Mouse (Mus musculus) limb, embryonic 15.5 days (tissue): ENCODE results near the gene Ift80. TPM values are rescaled to one million over a fixed set of nuclear protein-coding genes. Genes with fewer than 3 reads are reported as not detected.
"Not testable (repeated sequence)": the region's sequence is repeated elsewhere in the genome, so short reads cannot be mapped to it uniquely, and the experiment has no call there.

ENCODE experiments used
- ATAC-seq: fragments of 200-750 bp; cut with Nextera tagmentation; 2 replicates; pipeline ENCODE4 v1.8.0; 2017; ENCODE audit warnings: low read depth, moderate TSS enrichment; ENCODE audit not compliant: insufficient number of reproducible peaks, low FRiP score, low TSS enrichment
- H3K27ac ChIP-seq: fragments of 300-500 bp; sonication (generic); 2 replicates; pipeline ENCODE4 v1.5.1; 2015; ENCODE audit warnings: moderate library complexity, mild to moderate bottlenecking, inconsistent platforms
- H3K27me3 ChIP-seq: fragments of 300-500 bp; sonication (generic); 2 replicates; pipeline ENCODE4 v1.6.1; 2015; ENCODE audit warnings: inconsistent platforms
- H3K36me3 ChIP-seq: fragments of 300-500 bp; sonication (generic); 2 replicates; pipeline ENCODE4 v1.6.1; 2015; ENCODE audit warnings: inconsistent platforms
- H3K4me1 ChIP-seq: fragments of 300-500 bp; sonication (generic); 2 replicates; pipeline ENCODE4 v1.6.1; 2015; ENCODE audit warnings: inconsistent platforms
- H3K4me2 ChIP-seq: fragments of 300-500 bp; sonication (generic); 2 replicates; pipeline ENCODE4 v1.6.1; 2015; ENCODE audit warnings: mild to moderate bottlenecking, inconsistent platforms
- H3K4me3 ChIP-seq: fragments of 300-500 bp; sonication (generic); 2 replicates; pipeline ENCODE4 v1.5.1; 2015; ENCODE audit warnings: mild to moderate bottlenecking, inconsistent platforms
- H3K9ac ChIP-seq: fragments of 300-500 bp; sonication (generic); 2 replicates; pipeline ENCODE4 v1.6.1; 2015; ENCODE audit warnings: inconsistent platforms
- H3K9me3 ChIP-seq: fragments of 300-500 bp; sonication (generic); 2 replicates; pipeline ENCODE4 v1.6.1; 2016; ENCODE audit warnings: inconsistent platforms
- WGBS: fragments of 180-500 bp; shearing (Covaris S2); methylation state at CpG from one replicate; pipeline ENCODE4 v1.1.7; 2015; 5-methylcytosine and 5-hydroxymethylcytosine counted together
- polyA plus RNA-seq: library from polyadenylated mRNA; unstranded; fragments of >200 nt; fragmentation: Nextera tagmentation; extraction: Ambion mirVana; gene quantifications from 2 replicates; pipeline ENCODE4 v1.2.1, GENCODE M21; 2015

Ift80 gene
- polyA plus RNA-seq, 1 experiment from 2014 or later: 16.7 TPM

- no peak overlapping the region for H3K4me3 ChIP-seq
- WGBS: 60% methylated on average over 2 of the region's 2 CpGs
- ATAC-seq: no peak
- no peak overlapping the region for H3K9ac ChIP-seq
- H3K4me1 ChIP-seq: no peaks in the 10 kb centered on the region
- H3K9me3 ChIP-seq: no peaks in the 10 kb centered on the region
- no peaks in the 10 kb centered on the region for H3K36me3 ChIP-seq
- H3K4me2 ChIP-seq: no peak overlapping the region
- H3K27ac ChIP-seq: no peak overlapping the region
- H3K27me3 ChIP-seq: no peaks in the 10 kb centered on the region
These were observed 99.2 kb downstream of the Ift80 start for GRCm38 (mm10) chr3:68904902-68905778.

GRCm38 (mm10) chr3:68902636-68903035, 101.7 kb downstream of the Ift80 start:
- H3K27ac ChIP-seq, H3K4me3 ChIP-seq, H3K36me3 ChIP-seq, H3K9me3 ChIP-seq, ATAC-seq, H3K4me1 ChIP-seq, H3K9ac ChIP-seq, H3K27me3 ChIP-seq, H3K4me2 ChIP-seq: not testable (repeated sequence)
- 88% methylated on average over 20 of the region's 20 CpGs for WGBS

- peaks cover 5% of the 10 kb centered on the region; the same call in 1 of the 2 replicates for H3K36me3 ChIP-seq
- no peaks in the 10 kb centered on the region for H3K27me3 ChIP-seq
- no peak overlapping the region for H3K9ac ChIP-seq
- ATAC-seq: no peak
- H3K27ac ChIP-seq: no peak overlapping the region
- H3K4me2 ChIP-seq: no peak overlapping the region
- H3K4me1 ChIP-seq: no peaks in the 10 kb centered on the region
- H3K9me3 ChIP-seq: no peaks in the 10 kb centered on the region
- no peak overlapping the region for H3K4me3 ChIP-seq
- WGBS: 84% methylated on average over 5 of the region's 5 CpGs
These were observed 107.2 kb downstream of the Ift80 start for GRCm38 (mm10) chr3:68897154-68897553.

GRCm38 (mm10) chr3:68895426-68895825, 108.9 kb downstream of the Ift80 start:
- Histone ChIP-seq H3K27ac (no peak overlapping the region), H3K9me3 (no peaks in the 10 kb centered on the region), H3K27me3 (no peaks in the 10 kb centered on the region), H3K36me3 (peaks cover 5% of the 10 kb centered on the region; the same call in 1 of the 2 replicates), H3K4me2 (no peak overlapping the region), H3K4me3 (no peak overlapping the region), H3K4me1 (no peaks in the 10 kb centered on the region), H3K9ac (no peak overlapping the region)
- no peak for ATAC-seq
- WGBS: 74% methylated on average over 4 of the region's 4 CpGs

GRCm38 (mm10) chr3:68886845-68887244, 117.5 kb downstream of the Ift80 start:
- no peak overlapping the region for H3K4me2 ChIP-seq
- no peaks in the 10 kb centered on the region for H3K4me1 ChIP-seq
- 89% methylated on average over 5 of the region's 5 CpGs for WGBS
- H3K9me3 ChIP-seq: no peaks in the 10 kb centered on the region
- no peak overlapping the region for H3K27ac ChIP-seq
- H3K36me3 ChIP-seq: no peaks in the 10 kb centered on the region
- H3K27me3 ChIP-seq: no peaks in the 10 kb centered on the region
- H3K9ac ChIP-seq: no peak overlapping the region
- no peak overlapping the region for H3K4me3 ChIP-seq
- no peak for ATAC-seq

GRCm38 (mm10) chr3:68874079-68874478, 130.3 kb downstream of the Ift80 start:
- Histone ChIP-seq H3K4me2 (no peak overlapping the region), H3K27ac (no peak overlapping the region), H3K9ac (no peak overlapping the region), H3K4me3 (no peak overlapping the region), H3K27me3 (peaks cover 23% of the 10 kb centered on the region), H3K36me3 (no peaks in the 10 kb centered on the region), H3K9me3 (no peaks in the 10 kb centered on the region), H3K4me1 (peaks cover 17% of the 10 kb centered on the region)
- WGBS: 91% methylated on average over 2 of the region's 2 CpGs
- ATAC-seq: no peak

GRCm38 (mm10) chr3:68870568-68870950, 133.8 kb downstream of the Ift80 start:
- H3K4me2 ChIP-seq: peak overlapping the region; percentile 99
- no peak overlapping the region for H3K27ac ChIP-seq
- H3K9me3 ChIP-seq: no peaks in the 10 kb centered on the region
- ATAC-seq: 0 out of 2 replicates have a peak, but pooled peaks have one; percentile 33
- H3K36me3 ChIP-seq: no peaks in the 10 kb centered on the region
- H3K4me3 ChIP-seq: peak overlapping the region; percentile 56
- H3K9ac ChIP-seq: peak overlapping the region; percentile 35; the same call in 1 of the 2 replicates
- WGBS: 7% methylated on average over 15 of the region's 15 CpGs
- peaks cover 20% of the 10 kb centered on the region for H3K4me1 ChIP-seq
- H3K27me3 ChIP-seq: peaks cover 42% of the 10 kb centered on the region

- H3K27ac ChIP-seq: no peak overlapping the region
- no peaks in the 10 kb centered on the region for H3K36me3 ChIP-seq
- peaks cover 20% of the 10 kb centered on the region for H3K4me1 ChIP-seq
- ATAC-seq: peak; percentile 57
- 1% methylated on average over 96 of the region's 96 CpGs for WGBS
- H3K4me2 ChIP-seq: peak overlapping the region; percentile 99
- H3K9me3 ChIP-seq: no peaks in the 10 kb centered on the region
- H3K9ac ChIP-seq: peak overlapping the region; percentile 35
- H3K4me3 ChIP-seq: peak overlapping the region; percentile 56
- H3K27me3 ChIP-seq: peaks cover 42% of the 10 kb centered on the region
These were observed 134.4 kb downstream of the Ift80 start for GRCm38 (mm10) chr3:68869691-68870567.

- peak within 1 kb of the TSS; percentile 35 for H3K9ac ChIP-seq
- H3K4me3 ChIP-seq: peak within 1 kb of the TSS; percentile 56
- H3K27me3 ChIP-seq: peaks cover 42% of the 10 kb centered on the region
- H3K9me3 ChIP-seq: no peaks in the 10 kb centered on the region
- 0 out of 2 replicates have a peak, but pooled peaks have one; percentile 49 for ATAC-seq
- peaks cover 20% of the 10 kb centered on the region for H3K4me1 ChIP-seq
- H3K4me2 ChIP-seq: peak within 1 kb of the TSS; percentile 99
- no peak within 1 kb of the TSS for H3K27ac ChIP-seq
- under 1% methylated on average over 57 of the region's 62 CpGs for WGBS
- H3K36me3 ChIP-seq: no peaks in the 10 kb centered on the region
These were observed 135.1 kb downstream of the Ift80 start, which contains the start of gene 1110032F04Rik for GRCm38 (mm10) chr3:68869211-68869690. 1110032F04Rik (plus strand) TSS chr3:68869586.

- H3K4me2 ChIP-seq: no peak overlapping the region
- H3K9me3 ChIP-seq: no peaks in the 10 kb centered on the region
- ATAC-seq: no peak
- no peak overlapping the region for H3K27ac ChIP-seq
- H3K36me3 ChIP-seq: no peaks in the 10 kb centered on the region
- WGBS: 78% methylated on average over 1 of the region's 1 CpGs
- H3K4me3 ChIP-seq: no peak overlapping the region
- no peak overlapping the region for H3K9ac ChIP-seq
- no peaks in the 10 kb centered on the region for H3K4me1 ChIP-seq
- no peaks in the 10 kb centered on the region for H3K27me3 ChIP-seq
These were observed 152.0 kb downstream of the Ift80 start for GRCm38 (mm10) chr3:68852414-68852813.

- Histone ChIP-seq H3K36me3 (no peaks in the 10 kb centered on the region), H3K27me3 (no peaks in the 10 kb centered on the region), H3K4me2 (no peak overlapping the region), H3K9me3 (no peaks in the 10 kb centered on the region), H3K4me3 (no peak overlapping the region), H3K27ac (no peak overlapping the region), H3K9ac (no peak overlapping the region), H3K4me1 (no peaks in the 10 kb centered on the region)
- ATAC-seq: no peak
- WGBS: 70% methylated on average over 3 of the region's 3 CpGs
These were observed 156.0 kb downstream of the Ift80 start for GRCm38 (mm10) chr3:68848323-68848722.
